Mouse (Mus musculus): ENCODE data around the gene Megf9.

Megf9 gene

DNA sequence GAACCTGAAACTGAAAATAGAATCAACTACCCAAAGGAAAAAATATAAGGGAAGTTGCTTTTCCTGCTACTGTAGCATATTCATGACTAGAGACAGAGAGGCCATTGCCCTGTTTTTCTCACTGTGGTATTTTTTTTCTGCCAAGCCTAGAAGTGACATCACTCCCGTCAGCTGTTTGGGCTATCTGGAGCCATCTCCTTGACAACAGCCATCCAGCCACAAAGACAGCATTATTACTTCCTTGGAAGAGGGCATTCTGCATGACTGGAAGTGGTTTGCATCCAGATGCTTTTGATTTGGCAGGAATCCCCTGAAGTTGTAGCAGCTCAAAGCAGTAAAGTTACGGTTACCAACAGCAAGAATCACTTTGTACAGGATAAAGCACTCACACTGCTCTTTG is 122.7 kb downstream of the Megf9 start:
- no peak for DNase-seq

DNA sequence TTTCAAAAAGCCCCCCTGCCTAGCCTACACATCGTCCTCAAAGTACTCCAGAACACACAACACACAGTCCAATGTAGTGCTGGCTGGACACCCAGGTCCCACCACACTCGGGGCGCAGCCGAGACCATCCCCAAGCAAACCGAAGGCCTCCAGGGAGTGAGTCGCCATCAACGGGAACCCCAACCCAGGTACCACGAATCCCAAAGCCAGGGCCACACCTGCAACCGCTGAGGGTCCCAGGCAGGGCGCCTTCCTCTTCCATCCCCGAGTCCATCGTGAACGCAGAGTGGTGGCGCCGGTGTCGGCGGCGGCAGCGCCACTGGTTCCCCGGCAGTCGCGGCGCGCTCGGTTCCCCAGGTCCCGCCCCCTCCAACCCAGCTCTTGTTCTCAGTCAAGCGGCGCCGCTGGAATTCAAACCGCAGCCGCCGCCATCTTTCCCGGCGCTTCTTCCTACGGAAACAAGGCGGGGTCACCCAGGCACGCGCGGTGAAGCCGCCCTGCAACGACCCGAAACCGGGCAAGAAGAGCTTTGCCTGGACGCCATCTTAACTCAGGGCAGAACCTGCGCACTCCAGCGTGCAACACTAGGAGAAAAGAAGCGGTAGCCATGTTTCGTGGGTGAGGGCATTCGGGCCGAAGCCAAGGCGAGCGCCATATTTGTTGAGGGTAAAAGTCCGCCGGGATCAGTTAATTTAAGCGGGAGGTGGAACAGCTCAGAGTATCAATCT is 124.6 kb downstream of the Megf9 start, which contains the start of gene Cdk5rap2:
Cdk5rap2 (minus strand) TSS at position 450 of the 728 bp plus-strand sequence.
- peak; percentile 94 for DNase-seq

DNA sequence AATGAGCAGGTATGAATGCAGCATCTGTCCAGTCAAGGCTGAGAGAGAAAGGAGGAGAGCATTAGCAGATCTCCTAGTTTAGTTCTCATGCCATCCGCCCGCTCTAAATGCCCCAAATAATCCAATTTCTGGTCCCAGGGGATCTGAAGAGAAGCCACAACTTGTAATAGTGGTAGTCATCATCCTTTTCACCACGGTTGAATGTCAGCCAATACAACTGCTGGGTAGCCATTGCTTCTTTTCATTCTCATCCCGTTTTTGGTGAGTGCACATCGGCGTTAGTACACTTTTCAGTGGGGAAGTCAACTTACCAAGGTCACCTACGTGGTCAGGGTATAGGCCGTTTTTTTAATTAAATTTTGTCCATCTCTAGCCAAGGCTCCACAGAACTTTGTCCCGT is 125.3 kb downstream of the Megf9 start:
- no peak for DNase-seq

DNA sequence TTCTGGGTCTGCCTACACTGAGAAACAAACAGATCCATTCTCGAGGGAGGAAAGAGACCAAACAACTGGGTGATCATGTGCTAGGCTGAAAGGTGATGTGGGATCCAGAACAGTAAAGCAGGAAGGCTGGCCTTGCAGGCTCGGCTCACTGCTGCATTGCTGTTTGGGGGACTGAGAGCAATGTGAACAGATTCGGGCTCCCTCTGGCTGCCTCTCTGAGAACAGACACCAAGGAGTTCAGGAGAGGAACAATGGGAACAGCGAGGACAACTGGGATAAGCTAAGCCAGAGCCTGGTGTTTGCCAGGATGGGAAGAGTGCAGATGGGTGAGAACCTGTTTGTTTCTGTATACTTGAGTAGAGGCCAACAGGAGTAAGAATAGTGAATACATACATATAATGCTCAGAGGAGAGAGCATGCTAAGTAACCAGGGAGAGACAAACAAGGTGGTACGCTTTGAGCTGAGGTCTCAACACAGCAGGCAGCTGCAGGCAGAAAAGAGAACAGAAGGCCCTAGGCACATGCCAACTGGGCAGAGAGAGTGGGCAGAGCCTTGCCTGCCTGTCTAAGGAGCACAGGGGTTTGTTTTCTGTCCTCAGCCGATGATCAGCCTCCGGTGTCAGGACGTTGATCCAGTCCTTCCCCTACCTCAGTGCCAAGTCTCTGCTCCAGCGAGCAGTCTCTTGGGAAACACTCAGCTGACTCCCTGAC is 132.5 kb downstream of the Megf9 start:
- DNase-seq = no peak

DNA sequence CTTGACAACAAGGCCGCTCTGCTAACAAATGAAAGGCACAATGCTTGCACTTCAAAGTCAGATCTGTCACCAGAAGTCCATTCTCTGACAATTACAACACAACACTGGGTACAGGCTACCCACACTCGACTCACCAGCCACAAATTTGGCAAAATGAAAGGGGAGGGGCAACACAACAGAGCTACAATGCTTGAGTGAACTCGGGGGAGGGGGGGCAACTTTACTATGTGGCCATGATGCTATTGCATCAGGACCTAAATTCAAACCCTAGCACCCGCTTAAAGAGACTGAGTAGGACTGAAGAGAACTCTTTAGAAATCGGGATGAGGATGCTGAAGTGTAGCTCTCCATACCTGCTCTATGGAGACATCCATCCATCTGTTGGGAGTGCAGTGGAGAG is 135.3 kb downstream of the Megf9 start:
- no peak for DNase-seq

DNA sequence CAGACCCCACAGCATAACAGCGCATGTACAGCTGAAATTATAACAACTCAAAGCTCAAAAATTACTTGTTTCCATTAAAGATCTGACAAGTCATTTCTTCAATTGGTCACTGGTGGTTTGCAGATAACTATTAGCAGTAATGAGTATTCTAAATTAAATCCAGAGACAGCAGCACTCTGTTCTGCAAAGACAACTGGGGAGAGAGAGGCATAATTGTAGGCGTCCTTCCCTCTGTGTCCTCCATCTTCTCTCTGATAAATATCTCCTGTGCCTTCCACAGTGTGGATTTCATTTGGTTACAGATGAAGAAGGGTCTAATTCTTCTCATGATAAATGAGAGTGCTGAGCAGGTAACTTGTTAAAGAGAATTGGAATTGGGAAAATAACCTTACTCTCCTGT is 135.7 kb downstream of the Megf9 start:
- no peak for DNase-seq

DNA sequence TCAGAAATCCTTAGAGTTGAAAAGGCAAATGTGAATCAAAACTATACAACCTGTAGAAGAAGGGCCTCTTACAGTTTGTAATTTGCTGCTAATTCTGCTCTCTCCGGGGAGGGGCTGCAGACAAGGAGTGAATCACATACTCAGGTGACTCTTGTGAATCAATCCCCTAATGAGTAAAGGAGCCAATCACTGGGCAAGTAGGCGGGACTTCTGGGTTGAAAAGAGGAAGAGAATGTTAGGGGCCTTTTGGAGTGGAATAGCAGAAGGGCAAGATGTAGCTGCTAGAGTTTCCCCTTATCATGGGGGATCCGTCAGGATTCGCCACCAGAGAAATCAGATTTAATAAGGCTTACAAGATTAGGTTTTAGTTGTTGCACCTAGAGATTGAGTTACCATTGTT is 136.7 kb downstream of the Megf9 start:
- DNase-seq = no peak

DNA sequence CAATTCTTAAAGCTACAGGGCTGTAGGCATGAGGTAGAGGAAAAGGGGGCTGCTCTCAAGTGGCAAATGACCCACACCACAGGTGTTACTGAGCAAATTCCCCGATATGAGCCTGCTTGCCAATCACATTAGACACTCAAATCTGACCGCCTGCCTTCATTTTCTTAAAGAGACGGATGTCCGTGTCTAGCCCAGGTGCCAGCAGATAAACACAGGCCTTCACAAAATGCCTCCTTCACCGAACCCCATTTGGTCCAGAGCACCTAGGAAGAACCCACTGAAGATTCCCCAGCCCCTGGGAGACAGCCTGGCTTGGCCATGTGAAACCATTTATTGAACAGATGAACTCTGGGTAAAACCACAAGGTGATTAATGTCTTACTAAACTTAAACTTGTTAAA is 138.1 kb downstream of the Megf9 start:
- no peak for DNase-seq

DNA sequence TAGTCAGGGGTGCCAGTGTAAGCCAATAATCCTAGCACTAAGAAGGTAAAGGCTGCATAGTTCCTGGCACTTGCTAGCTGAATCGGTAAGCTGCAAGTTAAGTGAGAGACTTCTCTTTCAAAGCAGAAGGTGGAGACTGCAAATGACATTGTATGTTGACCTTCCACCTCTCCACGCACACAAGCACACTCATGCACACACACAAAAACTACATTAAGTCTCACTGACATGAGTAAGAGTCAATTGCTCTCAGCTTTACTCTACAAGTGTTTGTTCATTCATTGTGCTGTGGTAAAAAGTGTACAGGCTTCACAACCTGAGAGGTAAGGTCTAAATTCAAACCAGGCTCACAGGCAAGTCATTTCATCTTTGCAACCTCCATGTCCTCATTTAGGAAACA is 140.1 kb downstream of the Megf9 start:
- no peak for DNase-seq

DNA sequence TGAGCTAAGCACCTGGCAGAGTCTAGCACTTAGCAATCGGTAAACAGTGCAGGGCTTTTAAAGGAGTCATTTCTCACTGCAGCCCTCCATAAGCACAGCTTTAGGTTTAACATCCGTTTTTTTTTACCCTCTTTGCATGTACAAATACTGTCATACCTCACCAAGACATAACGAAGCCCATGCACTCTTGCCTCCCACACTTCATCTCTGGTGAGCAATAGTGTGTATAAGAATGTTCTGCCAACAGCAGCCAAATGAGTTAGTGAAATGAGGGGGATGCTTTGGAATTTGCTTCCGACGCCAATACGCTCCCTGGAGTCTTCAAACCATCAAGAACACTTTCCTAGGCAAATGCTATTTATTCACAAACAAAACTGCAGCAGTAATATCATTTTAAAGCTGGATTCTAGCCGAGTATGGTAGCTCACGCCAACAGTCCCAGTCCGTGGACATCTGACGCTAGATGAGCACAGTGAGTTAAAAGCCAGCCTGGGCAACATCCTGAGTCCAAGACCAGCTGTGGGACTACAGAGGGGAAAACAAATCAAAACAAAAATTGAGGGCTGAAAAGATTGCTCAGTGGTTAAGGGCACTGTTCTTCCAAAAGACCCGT is 142.9 kb downstream of the Megf9 start:
- no peak for DNase-seq

DNA sequence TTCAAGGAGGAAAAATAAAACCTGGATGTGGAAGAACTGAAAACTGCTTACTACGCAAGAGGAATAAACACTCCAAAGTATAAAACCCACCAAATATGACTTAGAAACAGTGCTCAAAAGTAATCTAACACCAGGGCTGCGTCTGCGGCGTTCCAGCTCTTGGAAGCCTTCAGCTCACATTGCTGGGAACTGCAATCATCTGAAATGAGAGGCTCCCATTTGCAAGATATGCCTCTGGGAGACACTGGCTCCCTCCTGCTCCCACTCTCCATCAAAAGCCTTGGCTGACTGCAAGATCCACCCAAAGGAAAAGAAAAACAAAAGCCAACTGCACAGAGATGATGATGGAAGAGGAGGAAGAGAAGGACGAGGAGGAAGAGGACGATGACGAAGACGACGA is 143.7 kb downstream of the Megf9 start:
- DNase-seq = no peak

DNA sequence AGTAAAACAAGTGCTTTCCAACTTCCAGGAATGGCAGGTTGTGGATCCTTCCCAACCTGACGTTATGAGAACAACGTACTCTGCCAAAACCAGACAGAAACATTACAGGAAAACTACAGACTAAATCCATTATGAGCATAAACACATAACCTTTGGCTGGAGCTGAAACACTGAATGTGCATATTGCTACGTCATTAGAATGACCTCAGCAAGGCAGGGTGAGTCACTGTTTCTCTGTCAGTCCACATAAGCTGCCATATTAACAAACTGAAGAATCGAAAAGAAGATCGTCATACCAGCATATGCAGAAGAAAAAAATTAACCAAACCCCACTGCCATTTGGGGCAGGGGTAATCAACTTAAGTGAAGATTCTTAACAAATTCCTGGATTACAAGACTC is 148.6 kb downstream of the Megf9 start:
- no peak for DNase-seq

DNA sequence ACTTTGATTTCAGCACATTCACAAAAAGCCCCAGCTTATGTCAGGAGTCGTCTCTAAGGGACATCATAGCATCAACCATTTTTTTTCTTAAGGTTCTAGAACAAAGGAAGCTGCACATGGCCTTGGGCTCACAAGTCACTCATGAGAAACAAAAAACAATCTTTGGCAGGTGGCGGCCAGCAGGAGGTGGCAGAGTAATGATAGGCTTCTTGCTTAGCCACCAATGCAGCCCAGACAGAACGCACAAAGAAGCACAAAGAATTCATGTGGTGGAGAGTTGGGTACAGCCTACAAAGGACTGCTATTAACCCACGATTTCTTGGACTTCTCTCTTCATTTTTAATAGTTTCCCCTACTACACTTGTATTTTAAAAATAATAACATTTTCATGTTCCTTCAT is 157.4 kb downstream of the Megf9 start:
- no peak for DNase-seq

Measured in thymus, postnatal 4 days (tissue).